Mouse (Mus musculus): ENCODE measurements around the gene Fxyd1. TPM values are rescaled to one million over a fixed set of nuclear protein-coding genes. Genes with fewer than 3 reads are reported as not detected.

Fxyd1 gene
- polyA plus RNA-seq, 1 experiment: 119 TPM

- Histone ChIP-seq H3K36me3 (ENCODE audit: control insufficient read depth, insufficient read depth, low read length) (no peaks in the 10 kb centered on the region), H3K4me3 (ENCODE audit: insufficient read depth, low read depth, low read length) (no peak within 1 kb of the TSS), H3K27me3 (replicated peaks; ENCODE audit: control insufficient read depth, insufficient read depth, low read length) (no peaks in the 10 kb centered on the region), H3K27ac (ENCODE audit: insufficient read depth, low read depth, low read length) (no peak within 1 kb of the TSS), H3K4me1 (ENCODE audit: control insufficient read depth, insufficient read depth, low read length) (no peaks in the 10 kb centered on the region)
- TF ChIP-seq POLR2A (IDR thresholded peaks at IDR 0.05; ENCODE audit: low read depth, low read length) (no peak), CTCF (conservative IDR thresholded peaks at IDR 0.05; ENCODE audit: insufficient read depth, insufficient read length, low read depth, low read length) (peak; percentile 95)
- peak; percentile 81 for DNase-seq
- whole genome bisulfite sequencing: 2% methylated on average over 2 of the region's 2 CpGs
These were observed 2.1 kb upstream of the Fxyd1 start, which contains the start of gene Lgi4 for GRCm38 (mm10) chr7:31059108-31059507. TSS of gene Lgi4 (plus strand) at chr7:31059342.

DNA sequence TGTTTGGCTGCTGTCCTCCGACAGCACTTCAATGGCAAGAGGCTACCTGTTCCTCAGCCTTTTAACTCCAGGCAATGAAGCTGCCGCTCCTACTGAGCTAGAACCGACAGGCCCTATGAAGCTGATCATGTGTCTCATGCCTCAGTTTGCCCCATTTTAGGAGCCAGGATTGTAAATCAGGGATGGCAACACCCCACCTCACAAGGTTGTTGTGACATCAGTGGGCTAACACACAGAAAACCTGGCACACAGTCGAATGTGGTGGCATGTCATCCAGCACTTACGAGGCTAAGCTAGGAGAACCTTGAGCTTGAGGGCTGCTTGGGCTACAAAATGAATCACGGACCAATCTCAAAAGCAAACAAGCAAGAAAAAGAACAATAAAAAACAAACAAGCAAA, 1.2 kb upstream of the Fxyd1 start:
- 92% methylated on average over 6 of the region's 6 CpGs for WGBS
- no peak for DNase-seq

DNA sequence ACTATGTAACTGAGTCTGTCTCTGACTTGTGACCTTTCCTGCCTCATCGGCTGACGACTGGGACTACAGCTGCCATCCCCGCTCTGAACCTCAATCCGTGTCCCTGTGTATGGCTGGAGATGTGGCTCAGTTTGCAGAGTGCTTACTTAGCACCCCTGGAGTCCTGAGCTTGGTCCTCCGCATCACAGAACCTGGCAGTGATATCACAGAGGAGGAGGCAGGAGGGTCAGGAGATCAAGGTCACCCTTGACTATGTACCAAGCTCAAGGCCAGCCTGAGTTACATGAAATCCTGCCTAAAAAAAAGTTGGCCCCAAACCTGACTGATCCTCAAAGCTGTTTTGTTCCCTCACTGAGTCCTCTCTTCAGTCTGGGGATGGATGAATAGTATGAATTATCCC, 731 bp upstream of the Fxyd1 start:
- H3K27me3 ChIP-seq (replicated peaks; ENCODE audit: control insufficient read depth, insufficient read depth, low read length): no peaks in the 10 kb centered on the region
- DNase-seq: no peak
- no peaks in the 10 kb centered on the region for H3K4me1 ChIP-seq (ENCODE audit: control insufficient read depth, insufficient read depth, low read length)
- 69% methylated on average over 5 of the region's 5 CpGs for WGBS
- TF ChIP-seq POLR2A (IDR thresholded peaks at IDR 0.05; ENCODE audit: low read depth, low read length) (no peak), CTCF (conservative IDR thresholded peaks at IDR 0.05; ENCODE audit: insufficient read depth, insufficient read length, low read depth, low read length) (no peak)
- H3K4me3 ChIP-seq (ENCODE audit: insufficient read depth, low read depth, low read length): no peak overlapping the region
- no peak overlapping the region for H3K27ac ChIP-seq (ENCODE audit: insufficient read depth, low read depth, low read length)
- H3K36me3 ChIP-seq (ENCODE audit: control insufficient read depth, insufficient read depth, low read length): no peaks in the 10 kb centered on the region

More for the DNA sequence above, 1.2 kb upstream of the Fxyd1 start:
- Histone ChIP-seq H3K4me1 (ENCODE audit: control insufficient read depth, insufficient read depth, low read length) (no peaks in the 10 kb centered on the region), H3K4me3 (ENCODE audit: insufficient read depth, low read depth, low read length) (no peak overlapping the region), H3K27me3 (replicated peaks; ENCODE audit: control insufficient read depth, insufficient read depth, low read length) (no peaks in the 10 kb centered on the region), H3K36me3 (ENCODE audit: control insufficient read depth, insufficient read depth, low read length) (no peaks in the 10 kb centered on the region), H3K27ac (ENCODE audit: insufficient read depth, low read depth, low read length) (no peak overlapping the region)
- no peak for TF ChIP-seq CTCF (conservative IDR thresholded peaks at IDR 0.05; ENCODE audit: insufficient read depth, insufficient read length, low read depth, low read length)
- TF ChIP-seq POLR2A (IDR thresholded peaks at IDR 0.05; ENCODE audit: low read depth, low read length): no peak

- DNase-seq: no peak
- Histone ChIP-seq H3K27ac (ENCODE audit: insufficient read depth, low read depth, low read length) (no peak overlapping the region), H3K27me3 (replicated peaks; ENCODE audit: control insufficient read depth, insufficient read depth, low read length) (no peaks in the 10 kb centered on the region), H3K4me3 (ENCODE audit: insufficient read depth, low read depth, low read length) (no peak overlapping the region), H3K4me1 (ENCODE audit: control insufficient read depth, insufficient read depth, low read length) (no peaks in the 10 kb centered on the region), H3K36me3 (ENCODE audit: control insufficient read depth, insufficient read depth, low read length) (no peaks in the 10 kb centered on the region)
- 74% methylated on average over 7 of the region's 7 CpGs for WGBS
- TF ChIP-seq CTCF (conservative IDR thresholded peaks at IDR 0.05; ENCODE audit: insufficient read depth, insufficient read length, low read depth, low read length) (no peak), POLR2A (IDR thresholded peaks at IDR 0.05; ENCODE audit: low read depth, low read length) (no peak)
These were observed 551 bp downstream of the Fxyd1 start for GRCm38 (mm10) chr7:31056448-31056847.

GRCm38 (mm10) chr7:31055883-31056282, 1.1 kb downstream of the Fxyd1 start:
- Histone ChIP-seq H3K27ac (ENCODE audit: insufficient read depth, low read depth, low read length) (0 out of 2 replicates have a peak overlapping the region, but pooled peaks have one; percentile 17), H3K36me3 (ENCODE audit: control insufficient read depth, insufficient read depth, low read length) (no peaks in the 10 kb centered on the region), H3K27me3 (replicated peaks; ENCODE audit: control insufficient read depth, insufficient read depth, low read length) (no peaks in the 10 kb centered on the region), H3K4me1 (ENCODE audit: control insufficient read depth, insufficient read depth, low read length) (no peaks in the 10 kb centered on the region), H3K4me3 (ENCODE audit: insufficient read depth, low read depth, low read length) (no peak overlapping the region)
- no peak for TF ChIP-seq CTCF (conservative IDR thresholded peaks at IDR 0.05; ENCODE audit: insufficient read depth, insufficient read length, low read depth, low read length)
- no peak for TF ChIP-seq POLR2A (IDR thresholded peaks at IDR 0.05; ENCODE audit: low read depth, low read length)
- WGBS: 33% methylated on average over 2 of the region's 4 CpGs
- DNase-seq: peak; percentile 64

- Histone ChIP-seq H3K4me1 (ENCODE audit: control insufficient read depth, insufficient read depth, low read length) (no peaks in the 10 kb centered on the region), H3K27me3 (replicated peaks; ENCODE audit: control insufficient read depth, insufficient read depth, low read length) (no peaks in the 10 kb centered on the region), H3K36me3 (ENCODE audit: control insufficient read depth, insufficient read depth, low read length) (no peaks in the 10 kb centered on the region), H3K27ac (ENCODE audit: insufficient read depth, low read depth, low read length) (peak overlapping the region; percentile 17; the same call in 1 of the 2 replicates), H3K4me3 (ENCODE audit: insufficient read depth, low read depth, low read length) (peak overlapping the region; percentile 35)
- TF ChIP-seq CTCF (conservative IDR thresholded peaks at IDR 0.05; ENCODE audit: insufficient read depth, insufficient read length, low read depth, low read length) (no peak), POLR2A (IDR thresholded peaks at IDR 0.05; ENCODE audit: low read depth, low read length) (no peak)
- DNase-seq: peak; percentile 75
- 20% methylated on average over 10 of the region's 10 CpGs for WGBS
These were observed 1.6 kb downstream of the Fxyd1 start for GRCm38 (mm10) chr7:31055354-31055824.

- Histone ChIP-seq H3K4me1 (ENCODE audit: control insufficient read depth, insufficient read depth, low read length) (no peaks in the 10 kb centered on the region), H3K4me3 (ENCODE audit: insufficient read depth, low read depth, low read length) (peak overlapping the region; percentile 35), H3K36me3 (ENCODE audit: control insufficient read depth, insufficient read depth, low read length) (no peaks in the 10 kb centered on the region), H3K27me3 (replicated peaks; ENCODE audit: control insufficient read depth, insufficient read depth, low read length) (no peaks in the 10 kb centered on the region), H3K27ac (ENCODE audit: insufficient read depth, low read depth, low read length) (peak overlapping the region; percentile 79)
- WGBS: 59% methylated on average over 11 of the region's 11 CpGs
- TF ChIP-seq CTCF (conservative IDR thresholded peaks at IDR 0.05; ENCODE audit: insufficient read depth, insufficient read length, low read depth, low read length) (no peak), POLR2A (IDR thresholded peaks at IDR 0.05; ENCODE audit: low read depth, low read length) (no peak)
- DNase-seq: no peak
These were observed 2.2 kb downstream of the Fxyd1 start for GRCm38 (mm10) chr7:31054661-31055320.
